Mouse (Mus musculus) MEL (cell line): ENCODE measurements around the gene Nrp1. TPM values are rescaled to one million over a fixed set of nuclear protein-coding genes. Genes with fewer than 3 reads are reported as not detected.

Experiments
- DNase-seq: peaks from one replicate; pipeline ENCODE4 v3.0.0; 2011; ENCODE audit warnings: low read depth, low spot score
- H3K27ac ChIP-seq: 2 replicates; pipeline ENCODE4 v1.5.1; 2012; ENCODE audit warnings: low read depth, mild to moderate bottlenecking, control low read depth, low read length, moderate library complexity; ENCODE audit not compliant: control insufficient read depth
- H3K27me3 ChIP-seq, 2 experiments: fragments of 150-350 bp in 1 of 2; sonication (generic) in 1 of 2; 2 replicates each; pipeline ENCODE4 v1.6.1; 2012; ENCODE audit warnings: low read length in 2 of 2, mild to moderate bottlenecking in 2 of 2, improper control_type of control experiment in 1 of 2, moderate library complexity in 1 of 2; ENCODE audit not compliant: insufficient read depth in 2 of 2, control insufficient read depth in 1 of 2
- H3K36me3 ChIP-seq, 2 experiments: 2 replicates each; pipeline ENCODE4 v1.6.1; 2012 to 2014; ENCODE audit warnings: low read length in 2 of 2, improper control_type of control experiment in 1 of 2, inconsistent platforms in 1 of 2, mild to moderate bottlenecking in 1 of 2; ENCODE audit not compliant: insufficient read depth in 2 of 2, control insufficient read depth in 1 of 2
- H3K4me1 ChIP-seq, 2 experiments: fragments of 150-350 bp in 1 of 2; sonication (generic) in 1 of 2; 2 replicates each; pipeline ENCODE4 v1.6.1; 2012; ENCODE audit warnings: low read length in 2 of 2, improper control_type of control experiment in 1 of 2, mild to moderate bottlenecking in 1 of 2; ENCODE audit not compliant: insufficient read depth in 2 of 2, control insufficient read depth in 1 of 2
- H3K4me3 ChIP-seq, 2 experiments: fragments of 150-350 bp in 1 of 2; sonication (generic) in 1 of 2; 2 replicates each; pipeline ENCODE4 v1.5.1; 2012; ENCODE audit warnings: low read depth in 2 of 2, low read length in 2 of 2, mild to moderate bottlenecking in 2 of 2, moderate library complexity in 2 of 2, control low read depth in 1 of 2, improper control_type of control experiment in 1 of 2; ENCODE audit not compliant: control insufficient read depth in 1 of 2, insufficient read depth in 1 of 2
- H3K79me2 ChIP-seq: 2 replicates; pipeline ENCODE4 v1.6.1; 2012; ENCODE audit warnings: mild to moderate bottlenecking, low read length, moderate library complexity; ENCODE audit not compliant: control insufficient read depth, poor library complexity, insufficient read depth
- H3K9ac ChIP-seq: 2 replicates; pipeline ENCODE4 v1.6.1; 2012; ENCODE audit warnings: low read depth, mild to moderate bottlenecking, control low read depth, low read length, moderate library complexity; ENCODE audit not compliant: control insufficient read depth, poor library complexity, severe bottlenecking
- H3K9me3 ChIP-seq: fragments of 150-350 bp; sonication (generic); replicated peaks from 2 replicates; pipeline ENCODE4 v1.6.1; 2012; ENCODE audit warnings: mild to moderate bottlenecking, low read length, improper control_type of control experiment, moderate library complexity; ENCODE audit not compliant: insufficient read depth
- CTCF ChIP-seq, 3 experiments: IDR thresholded peaks in 2 of 3; conservative IDR thresholded peaks in 1 of 3; 2 replicates each; pipeline ENCODE4 v1.5.1; 2011 to 2012; ENCODE audit warnings: low read length in 3 of 3, low read depth in 2 of 3, mild to moderate bottlenecking in 2 of 3, improper control_type of control experiment in 1 of 3, inconsistent platforms in 1 of 3, mixed read lengths in 1 of 3, moderate library complexity in 1 of 3; ENCODE audit not compliant: control insufficient read depth in 1 of 3, insufficient read depth in 1 of 3, poor library complexity in 1 of 3, severe bottlenecking in 1 of 3
- ETS1 ChIP-seq: IDR thresholded peaks from 2 replicates; pipeline ENCODE4 v1.6.1; 2012; ENCODE audit warnings: low read depth, mild to moderate bottlenecking, inconsistent platforms, low read length, improper control_type of control experiment, moderate library complexity
- GABPA ChIP-seq: IDR thresholded peaks from 2 replicates; pipeline ENCODE4 v1.6.1; 2012; ENCODE audit warnings: low read depth, mild to moderate bottlenecking, inconsistent platforms, low read length, improper control_type of control experiment, moderate library complexity
- HCFC1 ChIP-seq: IDR thresholded peaks from 2 replicates; pipeline ENCODE4 v1.6.1; 2012; ENCODE audit warnings: low read depth, mild to moderate bottlenecking, inconsistent platforms, low read length, improper control_type of control experiment, moderate library complexity
- JUND ChIP-seq: IDR thresholded peaks from 2 replicates; pipeline ENCODE4 v1.6.1; 2011; ENCODE audit warnings: low read depth, mild to moderate bottlenecking, improper control_type of control experiment, low read length
- KAT2A ChIP-seq: conservative IDR thresholded peaks from 2 replicates; pipeline ENCODE4 v1.6.1; 2012; ENCODE audit warnings: low read depth, low read length, improper control_type of control experiment, inconsistent platforms
- MAX ChIP-seq: IDR thresholded peaks from 2 replicates; pipeline ENCODE4 v1.6.1; 2011; ENCODE audit warnings: low read length, improper control_type of control experiment
- MAZ ChIP-seq: IDR thresholded peaks from 2 replicates; pipeline ENCODE4 v1.6.1; 2012; ENCODE audit warnings: low read depth, mild to moderate bottlenecking, inconsistent platforms, low read length, improper control_type of control experiment
- MYC ChIP-seq: IDR thresholded peaks from 2 replicates; pipeline ENCODE4 v1.6.1; 2011; ENCODE audit warnings: low read depth, mild to moderate bottlenecking, low read length, improper control_type of control experiment, moderate library complexity
- NELFE ChIP-seq: IDR thresholded peaks from 2 replicates; pipeline ENCODE4 v1.6.1; 2011; ENCODE audit warnings: low read depth, low read length, improper control_type of control experiment
- NRF1 ChIP-seq: IDR thresholded peaks from 2 replicates; pipeline ENCODE4 v1.6.1; 2014; ENCODE audit warnings: low read depth, mild to moderate bottlenecking, inconsistent platforms, low read length, improper control_type of control experiment, moderate library complexity; ENCODE audit not compliant: poor library complexity, insufficient read depth, severe bottlenecking
- POLR2AphosphoS5 ChIP-seq: IDR thresholded peaks from 2 replicates; pipeline ENCODE4 v1.6.1; 2012; ENCODE audit warnings: low read depth, borderline replicate concordance, mild to moderate bottlenecking, inconsistent platforms, low read length, moderate library complexity, mixed read lengths
- RAD21 ChIP-seq: IDR thresholded peaks from 2 replicates; pipeline ENCODE4 v1.6.1; 2011; ENCODE audit warnings: mild to moderate bottlenecking, low read depth, low read length, improper control_type of control experiment
- RCOR1 ChIP-seq: IDR thresholded peaks from 2 replicates; pipeline ENCODE4 v1.6.1; 2012; ENCODE audit warnings: low read depth, mild to moderate bottlenecking, inconsistent platforms, low read length, improper control_type of control experiment
- SIN3A ChIP-seq: IDR thresholded peaks from 2 replicates; pipeline ENCODE4 v1.6.1; 2012; ENCODE audit warnings: low read length, improper control_type of control experiment, inconsistent platforms
- TBP ChIP-seq: IDR thresholded peaks from 2 replicates; pipeline ENCODE4 v1.8.0; 2011; ENCODE audit warnings: low read depth, low read length, improper control_type of control experiment
- TCF12 ChIP-seq: IDR thresholded peaks from 2 replicates; pipeline ENCODE4 v1.6.1; 2014; ENCODE audit warnings: low read depth, mild to moderate bottlenecking, inconsistent platforms, low read length, improper control_type of control experiment, moderate library complexity
- UBTF ChIP-seq: IDR thresholded peaks from 2 replicates; pipeline ENCODE4 v1.6.1; 2012; ENCODE audit warnings: low read depth, mild to moderate bottlenecking, inconsistent platforms, low read length, improper control_type of control experiment, moderate library complexity, borderline replicate concordance; ENCODE audit not compliant: insufficient read depth
- USF1 ChIP-seq: IDR thresholded peaks from 2 replicates; pipeline ENCODE4 v1.6.1; 2014; ENCODE audit warnings: low read depth, mild to moderate bottlenecking, inconsistent platforms, low read length, improper control_type of control experiment, moderate library complexity
- USF2 ChIP-seq, 2 experiments: IDR thresholded peaks; 2 replicates each; pipeline ENCODE4 v1.6.1; 2011 to 2012; ENCODE audit warnings: improper control_type of control experiment in 2 of 2, low read length in 2 of 2, borderline replicate concordance in 1 of 2, inconsistent platforms in 1 of 2, low read depth in 1 of 2, mild to moderate bottlenecking in 1 of 2; ENCODE audit not compliant: insufficient read depth in 1 of 2
- ZKSCAN1 ChIP-seq: IDR thresholded peaks from 2 replicates; pipeline ENCODE4 v1.6.1; 2012; ENCODE audit warnings: low read depth, mild to moderate bottlenecking, inconsistent platforms, low read length, improper control_type of control experiment, moderate library complexity
- polyA plus RNA-seq, 2 experiments: library from polyadenylated mRNA; stranded (reverse) in 1 of 2; unstranded in 1 of 2; fragments of >175 nt in 1 of 2; fragments of >200 nt in 1 of 2; gene quantifications; 2 replicates each; pipeline versions ENCODE4 v1.2.1 to v1.2.4; 2012; ENCODE audit warnings: low replicate concordance in 2 of 2, low read depth in 1 of 2; ENCODE audit not compliant: insufficient read length in 2 of 2, insufficient read depth in 1 of 2, missing spikeins in 1 of 2
- total RNA-seq: library from RNA; depleted of rRNA; stranded (reverse); fragments of 300-350 nt; gene quantifications from 2 replicates; pipeline ENCODE4 v1.2.3, GENCODE M21; 2012

Nrp1 gene
- total and polyA plus RNA-seq, 3 experiments = not detected

DNA sequence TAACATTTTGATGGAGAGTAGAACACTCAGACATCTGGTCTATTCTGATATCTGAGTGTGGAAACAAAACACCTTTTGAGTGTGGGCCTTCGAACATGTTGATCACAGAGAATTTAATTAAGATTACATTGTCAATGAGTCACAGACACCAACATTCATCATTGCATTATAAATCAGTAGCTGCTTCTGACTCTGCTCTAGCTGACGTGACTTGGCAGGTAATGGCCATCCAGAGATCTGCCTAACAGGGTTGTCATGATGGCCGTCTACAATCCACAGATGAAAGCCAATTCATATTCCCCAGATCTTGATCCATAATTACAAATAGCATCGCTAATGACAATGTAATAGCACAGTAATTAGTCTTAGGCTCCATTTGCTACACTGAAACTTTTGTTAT, 140.4 kb downstream of the Nrp1 start:
- no peak for DNase-seq
- no peaks in the 10 kb centered on the region for H3K79me2 ChIP-seq
- H3K27me3 ChIP-seq = no peaks in the 10 kb centered on the region
- no peak overlapping the region for H3K9ac ChIP-seq
- TF ChIP-seq NELFE = no peak
- no peak for TF ChIP-seq HCFC1
- TF ChIP-seq UBTF = no peak
- TF ChIP-seq SIN3A = no peak
- no peak for TF ChIP-seq MAZ
- no peak for TF ChIP-seq JUND
- no peak for TF ChIP-seq CTCF (IDR thresholded peaks at IDR 0.05 in 2 of 3, conservative IDR thresholded peaks at IDR 0.05 in 1 of 3; ENCODE audit: control insufficient read depth in 1 of 3, insufficient read depth in 1 of 3, low read depth in 2 of 3, low read length in 3 of 3, poor library complexity in 1 of 3, severe bottlenecking in 1 of 3)
- no peak for TF ChIP-seq ZKSCAN1
- H3K4me3 ChIP-seq = no peak overlapping the region
- H3K36me3 ChIP-seq = no peaks in the 10 kb centered on the region
- H3K9me3 ChIP-seq = no peaks in the 10 kb centered on the region
- no peak overlapping the region for H3K27ac ChIP-seq
- H3K4me1 ChIP-seq = no peaks in the 10 kb centered on the region

DNA sequence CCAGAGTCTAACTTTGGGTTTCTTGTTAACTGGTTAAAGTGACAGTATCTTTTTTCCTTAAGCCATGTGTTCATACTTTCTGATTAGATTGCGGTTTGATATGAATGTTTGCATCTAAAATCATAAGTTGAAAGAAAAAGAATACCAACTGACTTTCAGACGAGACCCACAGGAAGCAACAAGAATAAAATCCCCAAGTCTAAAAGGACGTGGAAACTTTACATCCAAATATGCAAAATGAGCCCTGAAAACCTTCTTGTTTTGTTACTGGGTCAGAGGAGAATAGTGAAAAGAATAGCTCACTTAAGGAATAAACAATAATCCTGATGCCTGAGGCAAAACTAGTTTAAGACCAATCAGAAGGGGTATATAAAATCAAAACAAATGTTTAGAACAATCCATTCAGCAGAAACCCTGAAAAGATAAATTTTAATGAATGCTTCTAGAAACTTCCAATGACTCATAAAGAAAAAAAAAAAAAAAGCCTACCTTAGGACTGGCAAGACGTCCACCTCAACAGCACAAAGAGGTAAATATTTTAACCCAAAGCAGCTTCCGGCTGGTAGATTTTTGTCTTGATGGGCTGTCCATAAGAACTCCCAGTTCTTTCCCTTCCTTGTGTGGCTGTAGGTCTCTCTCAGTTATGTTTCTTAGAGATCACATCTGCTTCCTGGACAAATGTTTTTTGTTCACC, 145.9 kb downstream of the Nrp1 start:
- no peak overlapping the region for H3K27ac ChIP-seq
- TF ChIP-seq RCOR1 (no peak), USF2 (IDR thresholded peaks at IDR 0.05; ENCODE audit: borderline replicate concordance in 1 of 2, insufficient read depth in 1 of 2, low read depth in 1 of 2, low read length in 2 of 2) (no peak), MAX (no peak), TCF12 (no peak)
- no peaks in the 10 kb centered on the region for H3K27me3 ChIP-seq
- H3K79me2 ChIP-seq = no peaks in the 10 kb centered on the region
- H3K9ac ChIP-seq = no peak overlapping the region
- H3K4me1 ChIP-seq = no peaks in the 10 kb centered on the region
- no peak overlapping the region for H3K4me3 ChIP-seq
- H3K36me3 ChIP-seq = no peaks in the 10 kb centered on the region
- DNase-seq = no peak
- H3K9me3 ChIP-seq = no peaks in the 10 kb centered on the region

DNA sequence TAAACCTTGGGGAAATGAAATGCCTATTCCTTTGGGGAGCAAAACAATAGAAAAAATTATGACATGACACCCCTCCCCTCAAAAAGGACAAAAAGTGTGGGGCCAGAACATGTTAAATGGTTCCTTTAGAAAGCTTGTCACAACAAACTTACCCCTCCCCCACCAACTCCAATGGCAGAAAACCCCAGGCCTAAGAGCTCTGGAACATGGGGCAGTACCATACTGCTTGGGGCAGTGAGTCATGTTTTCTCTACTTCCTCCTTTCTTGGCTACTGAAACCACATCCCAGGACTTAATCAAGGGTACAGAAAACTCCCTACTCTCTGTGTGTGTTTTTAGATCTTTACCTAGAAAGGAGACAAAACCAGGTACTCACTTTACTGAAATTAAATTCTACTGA, 147.5 kb downstream of the Nrp1 start:
- Histone ChIP-seq H3K27me3 (no peaks in the 10 kb centered on the region), H3K36me3 (no peaks in the 10 kb centered on the region), H3K79me2 (no peaks in the 10 kb centered on the region), H3K27ac (no peak overlapping the region), H3K9me3 (no peaks in the 10 kb centered on the region), H3K9ac (no peak overlapping the region), H3K4me3 (no peak overlapping the region), H3K4me1 (no peaks in the 10 kb centered on the region)
- no peak for TF ChIP-seq UBTF
- TF ChIP-seq NRF1 = no peak
- no peak for TF ChIP-seq GABPA
- no peak for TF ChIP-seq ETS1
- no peak for TF ChIP-seq MYC
- TF ChIP-seq POLR2AphosphoS5 = no peak
- no peak for TF ChIP-seq KAT2A
- TF ChIP-seq TBP = no peak
- no peak for TF ChIP-seq USF1
- no peak for TF ChIP-seq JUND
- no peak for TF ChIP-seq RAD21
- peak; percentile 30 for DNase-seq
